Mouse (Mus musculus) neural tube, embryonic 10.5 days (tissue): ENCODE measurements at regions not wholly inside any gene's neighbourhood (a gene's known extent, or its start where the extent isn't known, plus 50 kb on each side); places are given as distances from the start of the nearest gene placed in this dataset.
"Not testable (repeated sequence)": the region's sequence is repeated elsewhere in the genome, so short reads cannot be mapped to it uniquely, and the experiment has no call there.

ENCODE experiments used
- DNase-seq: peaks from one replicate; pipeline ENCODE4 v3.0.0-alpha.2; 2017; ENCODE audit warnings: low spot score; ENCODE audit errors: extremely low spot score

DNA sequence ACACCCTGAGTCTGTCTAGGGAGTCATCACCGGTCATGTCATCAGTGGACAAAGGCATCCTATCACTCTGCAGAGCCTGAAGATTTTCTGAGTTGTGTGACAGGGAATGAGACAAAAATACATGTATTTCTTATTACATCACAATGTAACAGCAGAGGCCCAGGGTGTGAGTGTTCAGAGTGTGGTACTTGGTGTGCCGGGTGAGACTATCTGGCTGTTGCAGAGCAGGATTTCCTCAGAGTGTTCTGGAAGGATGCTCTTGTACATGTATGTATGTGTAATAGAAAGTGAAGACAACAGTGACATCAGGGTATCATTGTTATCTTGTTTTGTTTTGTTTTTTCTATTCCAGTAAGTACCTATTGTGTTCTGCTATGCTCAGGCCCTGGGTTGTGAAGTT is 87.7 kb downstream of the Rhob start:
- DNase-seq = no peak

GRCm38 (mm10) chr12:8410410-8411341 is 89.1 kb downstream of the Rhob start:
- DNase-seq = no peak

DNA sequence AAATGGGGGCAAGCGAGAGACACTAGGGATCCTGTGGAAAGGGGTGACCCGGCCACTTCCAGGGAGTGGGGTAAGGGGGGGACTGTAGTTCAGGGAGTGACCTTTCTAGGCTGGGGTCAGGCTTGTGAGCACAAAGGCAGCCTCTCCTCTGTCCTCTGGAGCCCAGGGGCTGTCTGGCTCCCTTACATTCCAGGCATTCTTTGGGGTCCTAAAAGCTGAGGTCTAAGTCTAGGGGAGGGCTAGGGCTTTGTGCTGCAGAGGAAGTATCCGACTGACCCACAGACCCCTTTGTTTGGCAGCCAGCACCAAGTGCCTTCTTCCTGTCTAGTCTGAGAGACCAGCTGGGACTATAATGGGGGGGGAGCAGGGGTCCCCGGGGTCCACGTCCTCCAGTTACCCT is 88.9 kb downstream of the Hs1bp3 start:
- DNase-seq = peak; percentile 45

GRCm38 (mm10) chr12:8401376-8401775 is 88.1 kb downstream of the Hs1bp3 start:
- DNase-seq = no peak

DNA sequence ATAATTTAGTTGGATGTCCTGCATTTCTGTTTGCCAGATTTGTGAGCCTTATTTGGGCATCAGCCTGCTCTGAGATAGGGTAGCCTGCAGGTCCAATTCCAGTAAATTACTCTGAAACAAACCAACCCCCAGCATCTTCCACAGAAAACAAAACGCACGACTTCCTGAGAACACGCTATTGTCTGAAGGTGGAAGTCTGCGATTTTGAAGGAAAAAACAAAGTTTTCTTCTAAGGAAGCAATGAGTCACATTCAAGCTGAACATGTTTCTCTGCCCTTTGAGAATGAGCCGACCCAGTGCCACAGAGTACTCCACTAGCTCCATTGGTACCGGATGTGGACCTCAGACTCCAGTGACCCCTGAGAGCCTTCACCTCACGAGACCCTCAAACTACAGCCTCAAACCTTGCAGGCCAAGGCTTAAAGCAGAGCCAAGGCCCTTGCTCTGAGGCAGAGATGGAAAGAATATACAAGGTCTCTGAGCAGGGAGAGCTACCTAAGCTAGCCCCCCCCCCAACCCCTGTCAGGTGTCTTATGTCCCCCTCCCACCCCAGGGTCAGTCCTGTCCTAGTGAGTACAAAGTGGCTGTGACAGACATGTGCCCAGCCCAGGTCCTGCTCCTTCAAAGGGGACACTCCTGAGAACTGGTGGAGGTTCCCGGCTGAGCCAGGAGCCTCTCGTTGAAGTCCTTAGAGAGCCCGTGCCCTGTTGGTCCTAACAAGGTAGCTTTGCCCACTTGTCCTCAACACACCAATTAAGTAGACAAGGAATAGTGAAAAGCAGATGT is 87.3 kb downstream of the Hs1bp3 start:
- DNase-seq = no peak

DNA sequence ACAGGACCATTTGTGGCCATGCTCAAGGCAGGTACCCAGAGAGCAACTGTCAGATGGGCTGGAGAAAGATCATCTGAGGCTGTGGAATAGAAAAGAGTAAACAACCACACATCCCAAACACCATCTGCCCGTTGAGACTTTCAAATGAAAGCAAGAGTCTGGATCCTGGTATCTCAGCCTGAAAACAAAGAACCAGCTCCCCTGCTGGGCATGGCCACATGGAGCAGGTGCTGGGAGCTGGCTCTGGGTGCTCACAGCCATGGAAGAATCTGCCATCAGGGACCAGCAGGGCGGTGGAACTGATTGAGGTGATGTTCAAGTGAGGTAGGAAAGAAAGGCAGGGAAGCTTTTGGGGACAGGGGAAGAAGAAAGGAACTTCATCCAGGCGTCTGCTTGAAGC is 85.6 kb downstream of the Hs1bp3 start:
- no peak for DNase-seq

GRCm38 (mm10) chr12:8396408-8396807 is 83.2 kb downstream of the Hs1bp3 start:
- DNase-seq = not testable (repeated sequence)

GRCm38 (mm10) chr12:8394894-8395297 is 81.7 kb downstream of the Hs1bp3 start:
- DNase-seq = no peak

- no peak for DNase-seq
Measured at GRCm38 (mm10) chr12:8393976-8394375, 80.7 kb downstream of the Hs1bp3 start.
